20 mouse cellular contexts compared by ENCODE assay signal in the genomic region with DNA sequence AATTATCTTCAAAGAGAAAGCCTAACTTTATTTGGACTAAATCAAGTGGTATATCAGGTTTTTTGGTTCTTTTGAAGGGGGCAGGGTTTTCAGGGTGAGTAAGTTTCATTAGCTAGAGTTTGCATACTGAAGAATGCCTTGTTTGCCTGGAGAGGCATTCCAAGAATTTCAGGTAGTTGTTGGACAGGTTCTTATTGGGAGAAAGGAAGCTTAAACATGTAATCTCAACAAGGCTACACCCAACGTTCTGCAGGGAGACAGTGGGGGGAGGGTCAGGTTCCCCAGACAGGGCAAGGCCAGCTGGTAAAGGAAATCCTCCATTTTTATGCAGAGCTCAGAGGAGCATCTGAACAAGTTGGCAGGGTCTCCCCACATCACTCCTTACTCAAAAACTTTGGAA.
DNase-seq lines count a peak whose midpoint lies in the region; ATAC-seq and TF ChIP-seq lines count a peak whose summit lies in the region.
"Had no signal": no experiment of that assay in that cellular context is flagged by ENCODE, and none has a peak within 500 bp of the region (broad histone marks: within the 10 kb centered on the region; RNA-seq: fewer than 3 reads in every experiment).

No protein-coding gene starts in this region.

- H3K9me3 ChIP-seq in kidney, embryonic 14.5 days (ENCODE audit: control insufficient read depth, low read length), result no peaks in the 10 kb centered on the region
- H3K9me3 ChIP-seq in embryonic facial prominence, embryonic 10.5 days, result no peaks in the 10 kb centered on the region
- H3K9me3 ChIP-seq: heart, embryonic 13.5 days; limb, embryonic 12.5 days had no signal

- TF ChIP-seq POLR2A in lung, adult 2 months (IDR thresholded peaks at IDR 0.05; ENCODE audit: borderline replicate concordance, extremely low read depth, low read depth, low read length), result no peak

- H3K4me3 ChIP-seq in kidney, embryonic 14.5 days (ENCODE audit: low read length), result no peak overlapping the region
- no peak overlapping the region for H3K4me3 ChIP-seq in embryonic facial prominence, embryonic 10.5 days
- H3K4me3 ChIP-seq in lung, adult 2 months (replicated peaks; ENCODE audit: extremely low read depth, low read depth, low read length), result no peak overlapping the region
- H3K4me3 ChIP-seq: heart, embryonic 13.5 days; limb, embryonic 12.5 days had no signal

- intact Hi-C loops in left cerebral cortex, postnatal 25 days (cut with DNase I), result no loop called here

- DNase-seq in kidney, adult 11 months, result peak; percentile 14
- peak; percentile 17 for DNase-seq in embryonic facial prominence, embryonic 10.5 days (ENCODE audit: low spot score)
- DNase-seq in lung, adult 2 months, result peak; percentile 17
- DNase-seq in lung, postnatal 36 days, result peak; percentile 67
- no peak for DNase-seq in spleen, adult 18-20 months
- DNase-seq in ovary, postnatal 36 days (ENCODE audit: low spot score), result no peak
- no peak for DNase-seq in left cerebral cortex, postnatal 25 days (ENCODE audit: low spot score in 2 of 2)
- DNase-seq: adrenal gland, postnatal 14 days; cerebellum, adult 18-20 months; cerebellum, postnatal 36 days; heart, postnatal 4 days; right cerebral cortex, adult 18-20 months; thymus, postnatal 25 days had no signal

- no peaks in the 10 kb centered on the region for H3K27me3 ChIP-seq in kidney, embryonic 14.5 days (ENCODE audit: control insufficient read depth, insufficient read depth, low read length)
- peaks cover 53% of the 10 kb centered on the region for H3K27me3 ChIP-seq in embryonic facial prominence, embryonic 10.5 days (replicated peaks; ENCODE audit: low read depth, poor library complexity, severe bottlenecking)
- H3K27me3 ChIP-seq: limb, embryonic 12.5 days had no signal

- H3K4me2 ChIP-seq in kidney, embryonic 14.5 days (replicated peaks; ENCODE audit: low read depth, low read length), result no peak overlapping the region
- H3K4me2 ChIP-seq: heart, embryonic 13.5 days; limb, embryonic 12.5 days had no signal

- ATAC-seq in kidney, embryonic 14.5 days (ENCODE audit: low FRiP score, low TSS enrichment), result no peak
- ATAC-seq: CD4-positive, CD25-positive, alpha-beta regulatory T cell, adult 4 months; forebrain, embryonic 16.5 days; hindbrain, postnatal 0 days had no signal

- no peak for TF ChIP-seq CTCF in lung, adult 2 months (IDR thresholded peaks at IDR 0.05; ENCODE audit: insufficient read depth, low read length)

- H3K36me3 ChIP-seq in kidney, embryonic 14.5 days (ENCODE audit: control insufficient read depth, insufficient read depth, low read length), result no peaks in the 10 kb centered on the region
- 0 out of 2 replicates have a peak, but pooled peaks cover 5% of the 10 kb centered on the region for H3K36me3 ChIP-seq in embryonic facial prominence, embryonic 10.5 days (replicated peaks)

- H3K27ac ChIP-seq in kidney, embryonic 14.5 days (ENCODE audit: low read depth, low read length), result no peak overlapping the region
- H3K27ac ChIP-seq in embryonic facial prominence, embryonic 10.5 days (replicated peaks), result no peak overlapping the region
- H3K27ac ChIP-seq: heart, embryonic 13.5 days; hindbrain, postnatal 0 days; limb, embryonic 12.5 days; liver, embryonic 14.5 days had no signal

- H3K4me1 ChIP-seq in kidney, embryonic 14.5 days (ENCODE audit: control insufficient read depth, insufficient read depth, low read length), result no peaks in the 10 kb centered on the region
- H3K4me1 ChIP-seq in embryonic facial prominence, embryonic 10.5 days, result no peaks in the 10 kb centered on the region
- no peaks in the 10 kb centered on the region; the same call in 1 of the 2 replicates for H3K4me1 ChIP-seq in lung, adult 2 months (ENCODE audit: control insufficient read depth, insufficient read depth, low read length)
- H3K4me1 ChIP-seq: heart, embryonic 13.5 days; limb, embryonic 12.5 days had no signal

- WGBS in kidney, embryonic 14.5 days, result 21% methylated on average over 1 of the region's 1 CpGs
- 41% methylated on average over 1 of the region's 1 CpGs for WGBS in embryonic facial prominence, embryonic 10.5 days
- 17% methylated on average over 1 of the region's 1 CpGs for whole genome bisulfite sequencing in lung, adult 2 months

- no peak overlapping the region for H3K9ac ChIP-seq in kidney, embryonic 14.5 days (ENCODE audit: low read depth, low read length)
- H3K9ac ChIP-seq: heart, embryonic 13.5 days; limb, embryonic 12.5 days; liver, embryonic 14.5 days had no signal

Comparison
In these comparisons a context has a peak if more than half of its experiments do, and no peak if none do; other contexts are left out.
1. DNase-seq: peak in kidney, adult 11 months (single experiment), embryonic facial prominence, embryonic 10.5 days (single experiment), lung, adult 2 months (single experiment) and lung, postnatal 36 days (single experiment); none in spleen, adult 18-20 months (0 of 2), ovary, postnatal 36 days (single experiment) and left cerebral cortex, postnatal 25 days (0 of 2).